1 mouse cellular context compared by ENCODE assay signal in genomic region chr11:102430121-102431017, GRCm38 (mm10).
TF ChIP-seq lines count a peak whose summit lies in the region.

TSS of gene Grn (plus strand) at chr11:102430315.

TF ChIP-seq in MEL, 35 proteins besides CTCF, POLR2A, EP300 and RAD21 (continued from another document):
- 0 out of 2 replicates have a peak, but pooled peaks have one; percentile 35 for TF ChIP-seq MEF2A (IDR thresholded peaks at IDR 0.05; ENCODE audit: extremely low read depth, insufficient replicate concordance, low read depth, low read length, poor library complexity, severe bottlenecking)
- peak; percentile 94 for TF ChIP-seq MXI1 (IDR thresholded peaks at IDR 0.05; ENCODE audit: low read depth, low read length)
- TF ChIP-seq ZMIZ1 (IDR thresholded peaks at IDR 0.05; ENCODE audit: low read depth, low read length), result no peak
- TF ChIP-seq ZC3H11A (IDR thresholded peaks at IDR 0.05; ENCODE audit: low read depth, low read length), result no peak
- no peak for TF ChIP-seq UBTF (IDR thresholded peaks at IDR 0.05; ENCODE audit: borderline replicate concordance, insufficient read depth, low read depth, low read length)
- TF ChIP-seq TCF12 (IDR thresholded peaks at IDR 0.05; ENCODE audit: low read depth, low read length), result peak; percentile 32; the same call in 1 of the 2 replicates
- TF ChIP-seq RCOR1 (IDR thresholded peaks at IDR 0.05; ENCODE audit: low read depth, low read length), result no peak
- TF ChIP-seq GATA1 (IDR thresholded peaks at IDR 0.05; ENCODE audit: low read depth, low read length), result no peak
- peak; percentile 99 for TF ChIP-seq USF1 (IDR thresholded peaks at IDR 0.05; ENCODE audit: low read depth, low read length)
